Mouse (Mus musculus): ENCODE results near the gene Lix1l.

The Lix1l gene

DNA sequence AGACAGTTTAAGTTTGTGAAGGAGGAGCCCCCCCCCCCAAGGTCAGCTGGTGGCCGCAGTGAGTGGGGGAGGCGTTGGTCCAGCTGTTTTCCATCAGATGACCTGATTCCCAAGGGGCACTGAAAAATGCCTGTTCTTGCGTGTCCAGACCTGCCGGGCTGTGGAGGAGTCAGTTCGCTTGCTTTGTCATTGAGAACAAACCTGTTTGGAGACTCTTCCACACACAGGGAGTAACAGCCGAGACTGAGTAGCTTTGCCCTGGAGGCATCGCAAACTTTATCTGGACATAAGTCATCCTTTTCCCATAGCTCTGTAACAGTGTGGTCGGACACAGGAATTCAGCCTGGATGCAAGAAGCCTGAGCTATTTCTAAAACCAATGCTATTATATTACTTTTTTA lies 73.5 kb downstream of the Lix1l start:
- no peak for DNase-seq (ENCODE audit: low spot score in 2 of 2)

- no peak for DNase-seq (ENCODE audit: low spot score in 2 of 2)
Measured at GRCm38 (mm10) chr3:96675171-96675570, 74.2 kb downstream of the Lix1l start.

- DNase-seq (ENCODE audit: low spot score in 2 of 2): no peak
Measured at GRCm38 (mm10) chr3:96675690-96676089, 74.7 kb downstream of the Lix1l start.

All from heart, adult 9 months (tissue).